Mouse (Mus musculus) heart, embryonic 13.5 days (tissue): ENCODE measurements around the gene Itgb4. TPM values are rescaled to one million over a fixed set of nuclear protein-coding genes. Genes with fewer than 3 reads are reported as not detected.

Experiments
- ATAC-seq: fragments of 200-750 bp; cut with Nextera tagmentation; 2 replicates; pipeline ENCODE4 v1.8.0; 2017; ENCODE audit warnings: moderate TSS enrichment; ENCODE audit not compliant: insufficient number of reproducible peaks, low FRiP score, low TSS enrichment; ENCODE audit errors: extremely low read depth
- H3K27ac ChIP-seq: fragments of 300-500 bp; sonication (generic); replicated peaks from 2 replicates; pipeline ENCODE4 v1.5.1; 2015; ENCODE audit warnings: moderate library complexity, mild to moderate bottlenecking, inconsistent platforms
- H3K27me3 ChIP-seq: fragments of 300-500 bp; sonication (generic); replicated peaks from 2 replicates; pipeline ENCODE4 v1.6.1; 2015; ENCODE audit warnings: mild to moderate bottlenecking, inconsistent platforms
- H3K36me3 ChIP-seq: fragments of 300-500 bp; sonication (generic); 2 replicates; pipeline ENCODE4 v1.6.1; 2015; ENCODE audit warnings: mild to moderate bottlenecking, inconsistent platforms
- H3K4me1 ChIP-seq: fragments of 300-500 bp; sonication (generic); 2 replicates; pipeline ENCODE4 v1.6.1; 2015; ENCODE audit warnings: inconsistent platforms
- H3K4me2 ChIP-seq: fragments of 300-500 bp; sonication (generic); 2 replicates; pipeline ENCODE4 v1.6.1; 2015; ENCODE audit warnings: inconsistent platforms, mild to moderate bottlenecking, moderate library complexity
- H3K4me3 ChIP-seq: fragments of 300-500 bp; sonication (generic); 2 replicates; pipeline ENCODE4 v1.5.1; 2015; ENCODE audit warnings: moderate library complexity, mild to moderate bottlenecking, inconsistent platforms
- H3K9ac ChIP-seq: fragments of 300-500 bp; sonication (generic); 2 replicates; pipeline ENCODE4 v1.6.1; 2015; ENCODE audit warnings: inconsistent platforms, mild to moderate bottlenecking, moderate library complexity
- H3K9me3 ChIP-seq: fragments of 300-500 bp; sonication (generic); 2 replicates; pipeline ENCODE4 v1.6.1; 2016; ENCODE audit warnings: inconsistent platforms
- WGBS: fragments of 180-500 bp; shearing (Covaris S2); methylation state at CpG from one replicate; pipeline ENCODE4 v1.1.7; 2015; ENCODE audit warnings: mixed read lengths; 5-methylcytosine and 5-hydroxymethylcytosine counted together
- polyA plus RNA-seq: library from polyadenylated mRNA; unstranded; fragments of >200 nt; fragmentation: Nextera tagmentation; extraction: Ambion mirVana; gene quantifications from 2 replicates; pipeline ENCODE4 v1.2.1, GENCODE M21; 2015

Itgb4 gene
- polyA plus RNA-seq, 1 experiment from 2014 or later, result 1.1 TPM

- no peak for ATAC-seq
- no peak overlapping the region for H3K9ac ChIP-seq
- H3K4me3 ChIP-seq, result no peak overlapping the region
- peaks cover 6% of the 10 kb centered on the region; the same call in 1 of the 2 replicates for H3K9me3 ChIP-seq
- H3K27ac ChIP-seq, result no peak overlapping the region
- no peak overlapping the region for H3K4me2 ChIP-seq
- no peaks in the 10 kb centered on the region for H3K36me3 ChIP-seq
- peaks cover 29% of the 10 kb centered on the region for H3K27me3 ChIP-seq
- peaks cover 13% of the 10 kb centered on the region for H3K4me1 ChIP-seq
- 49% methylated on average over 10 of the region's 10 CpGs for WGBS
Observed at GRCm38 (mm10) chr11:116000607-116001006, 26.1 kb downstream of the Itgb4 start.

DNA sequence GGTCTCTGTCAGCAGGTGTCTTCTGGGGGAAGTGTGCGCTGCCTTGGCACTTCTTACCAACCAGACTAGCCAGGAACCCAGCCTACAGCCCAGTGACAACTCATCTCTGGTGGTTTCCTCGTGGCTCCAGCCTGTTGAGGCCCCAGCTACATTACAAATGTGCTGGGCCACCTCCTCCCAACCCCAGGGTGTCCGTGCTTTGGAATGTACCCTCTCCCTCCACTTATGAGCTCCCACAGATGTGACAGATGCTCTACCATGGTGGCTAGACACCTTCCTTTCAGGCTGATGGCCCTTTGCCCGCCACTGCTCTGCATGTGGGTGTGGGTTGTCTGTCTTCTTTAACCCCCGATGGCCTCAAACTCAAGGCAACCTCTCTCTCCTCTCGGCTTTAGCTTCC lies 27.2 kb downstream of the Itgb4 start:
- no peak for ATAC-seq
- H3K4me2 ChIP-seq, result no peak overlapping the region
- WGBS, result 59% methylated on average over 6 of the region's 6 CpGs
- 0 out of 2 replicates have a peak, but pooled peaks cover 5% of the 10 kb centered on the region for H3K36me3 ChIP-seq
- peaks cover 6% of the 10 kb centered on the region; the same call in 1 of the 2 replicates for H3K9me3 ChIP-seq
- peaks cover 29% of the 10 kb centered on the region for H3K27me3 ChIP-seq
- H3K4me3 ChIP-seq, result no peak overlapping the region
- no peak overlapping the region for H3K27ac ChIP-seq
- H3K4me1 ChIP-seq, result peaks cover 17% of the 10 kb centered on the region
- H3K9ac ChIP-seq, result no peak overlapping the region

DNA sequence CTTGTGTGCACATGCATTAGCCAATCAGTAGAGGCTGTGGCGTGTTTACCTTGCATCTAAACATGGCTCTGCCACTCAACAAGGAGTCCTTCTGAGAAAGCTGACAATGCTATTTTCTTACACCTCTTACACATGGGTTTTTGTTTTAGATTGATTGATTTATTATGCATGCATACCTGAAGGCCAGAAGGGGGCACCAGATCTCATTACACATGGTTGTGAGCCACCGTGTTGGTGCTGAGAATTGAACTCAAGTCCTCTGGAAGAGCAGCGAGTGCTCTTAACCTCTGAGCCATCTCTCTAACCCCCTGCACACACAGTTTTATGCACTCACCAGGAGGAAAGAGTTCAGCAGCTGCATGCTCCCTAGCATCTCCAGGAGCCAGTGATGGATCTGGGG lies 28.4 kb downstream of the Itgb4 start:
- H3K4me1 ChIP-seq, result peaks cover 17% of the 10 kb centered on the region
- H3K9me3 ChIP-seq, result peaks cover 6% of the 10 kb centered on the region; the same call in 1 of the 2 replicates
- peaks cover 15% of the 10 kb centered on the region for H3K36me3 ChIP-seq
- H3K9ac ChIP-seq, result no peak overlapping the region
- H3K27ac ChIP-seq, result no peak overlapping the region
- no peak for ATAC-seq
- no peak overlapping the region for H3K4me2 ChIP-seq
- no peak overlapping the region for H3K4me3 ChIP-seq
- WGBS, result 78% methylated on average over 3 of the region's 3 CpGs
- H3K27me3 ChIP-seq, result peaks cover 26% of the 10 kb centered on the region

DNA sequence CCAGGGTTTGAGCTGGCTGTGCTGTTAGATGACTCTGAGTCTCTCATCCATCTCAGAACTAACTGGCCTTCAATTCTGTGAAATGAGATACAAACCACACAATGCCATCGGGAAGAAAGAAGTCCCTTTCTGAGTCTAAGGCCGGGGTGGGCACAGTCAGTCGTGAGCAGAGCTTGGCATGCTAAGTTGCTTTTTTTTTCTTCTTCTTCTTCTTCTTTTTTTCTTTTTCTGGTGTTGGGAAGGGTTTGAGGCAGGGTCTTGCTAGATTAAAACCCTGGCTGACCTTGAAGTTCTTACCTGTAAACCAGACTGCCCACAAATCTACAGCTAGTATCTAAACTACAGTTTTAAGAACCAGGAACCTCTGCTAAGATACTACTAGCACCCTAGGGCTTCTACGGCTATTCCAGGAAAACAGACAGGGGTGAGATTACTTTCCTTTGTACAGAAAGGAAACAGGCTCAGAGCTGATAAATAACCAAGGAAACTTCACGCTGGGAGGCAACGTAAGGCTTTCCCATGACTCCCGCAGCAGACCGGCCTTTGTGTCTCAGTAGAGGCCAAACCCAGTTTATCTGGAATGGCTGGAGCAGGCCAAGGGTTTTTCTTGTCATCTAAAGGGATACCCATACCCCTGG lies 29.8 kb downstream of the Itgb4 start:
- 31% methylated on average over 8 of the region's 8 CpGs for WGBS
- H3K4me3 ChIP-seq, result peak overlapping the region; percentile 44
- peak overlapping the region; percentile 83 for H3K27ac ChIP-seq

GRCm38 (mm10) chr11:116004840-116005700 lies 30.6 kb downstream of the Itgb4 start:
- peak; percentile 66 for ATAC-seq
- H3K4me2 ChIP-seq, result peak overlapping the region; percentile 72
- peaks cover 37% of the 10 kb centered on the region for H3K36me3 ChIP-seq
- peak overlapping the region; percentile 80 for H3K9ac ChIP-seq
- H3K27ac ChIP-seq, result peak overlapping the region; percentile 83
- peak overlapping the region; percentile 44 for H3K4me3 ChIP-seq
- H3K4me1 ChIP-seq, result peaks cover 15% of the 10 kb centered on the region
- 5% methylated on average over 54 of the region's 54 CpGs for WGBS
- peaks cover 14% of the 10 kb centered on the region for H3K27me3 ChIP-seq
- peaks cover 6% of the 10 kb centered on the region; the same call in 1 of the 2 replicates for H3K9me3 ChIP-seq

More for the DNA sequence above, 29.8 kb downstream of the Itgb4 start:
- Histone ChIP-seq H3K9me3 (peaks cover 6% of the 10 kb centered on the region; the same call in 1 of the 2 replicates), H3K9ac (peak overlapping the region; percentile 80), H3K27me3 (peaks cover 19% of the 10 kb centered on the region), H3K4me1 (peaks cover 17% of the 10 kb centered on the region), H3K4me2 (peak overlapping the region; percentile 72), H3K36me3 (peaks cover 29% of the 10 kb centered on the region)
- ATAC-seq, result no peak

GRCm38 (mm10) chr11:116005701-116006419 lies 31.4 kb downstream of the Itgb4 start:
- Histone ChIP-seq H3K27ac (peak overlapping the region; percentile 83), H3K4me1 (peaks cover 19% of the 10 kb centered on the region), H3K36me3 (peaks cover 45% of the 10 kb centered on the region), H3K9ac (peak overlapping the region; percentile 80), H3K9me3 (peaks cover 6% of the 10 kb centered on the region; the same call in 1 of the 2 replicates), H3K4me2 (peak overlapping the region; percentile 72), H3K4me3 (peak overlapping the region; percentile 44), H3K27me3 (peaks cover 8% of the 10 kb centered on the region)
- WGBS, result 68% methylated on average over 9 of the region's 9 CpGs
- ATAC-seq, result no peak

GRCm38 (mm10) chr11:116007095-116007850 lies 32.8 kb downstream of the Itgb4 start:
- Histone ChIP-seq H3K36me3 (peaks cover 48% of the 10 kb centered on the region), H3K4me3 (no peak overlapping the region), H3K4me1 (peaks cover 32% of the 10 kb centered on the region), H3K9me3 (peaks cover 6% of the 10 kb centered on the region; the same call in 1 of the 2 replicates), H3K27ac (no peak overlapping the region), H3K27me3 (no peaks in the 10 kb centered on the region), H3K4me2 (no peak overlapping the region), H3K9ac (no peak overlapping the region)
- no peak for ATAC-seq
- WGBS, result 81% methylated on average over 28 of the region's 28 CpGs

DNA sequence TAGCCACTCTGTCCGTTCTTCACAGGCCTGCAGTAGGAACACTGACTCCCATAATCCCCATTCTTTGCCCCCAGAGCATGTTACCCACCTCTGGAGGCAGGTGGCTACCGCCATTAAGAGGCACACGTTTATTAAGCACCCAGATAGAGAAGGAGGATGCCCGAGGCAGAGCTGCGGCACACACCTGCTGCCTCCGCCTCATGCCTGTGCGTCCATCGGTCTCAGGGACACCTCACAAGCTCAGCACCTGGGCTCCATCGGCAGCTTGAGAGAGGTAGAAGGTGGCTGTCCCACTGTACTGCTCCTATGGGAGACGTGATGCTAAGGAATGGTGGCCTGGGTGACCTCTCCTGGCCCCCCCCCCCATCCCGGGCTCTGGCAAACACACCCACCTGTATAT lies 33.9 kb downstream of the Itgb4 start:
- no peak overlapping the region for H3K4me3 ChIP-seq
- 87% methylated on average over 11 of the region's 11 CpGs for WGBS
- H3K27ac ChIP-seq, result no peak overlapping the region
- no peak overlapping the region for H3K4me2 ChIP-seq
- ATAC-seq, result no peak
- peaks cover 48% of the 10 kb centered on the region for H3K36me3 ChIP-seq
- H3K27me3 ChIP-seq, result no peaks in the 10 kb centered on the region
- H3K4me1 ChIP-seq, result peaks cover 39% of the 10 kb centered on the region
- 0 out of 2 replicates have a peak, but pooled peaks cover under 1% of the 10 kb centered on the region for H3K9me3 ChIP-seq
- H3K9ac ChIP-seq, result no peak overlapping the region

DNA sequence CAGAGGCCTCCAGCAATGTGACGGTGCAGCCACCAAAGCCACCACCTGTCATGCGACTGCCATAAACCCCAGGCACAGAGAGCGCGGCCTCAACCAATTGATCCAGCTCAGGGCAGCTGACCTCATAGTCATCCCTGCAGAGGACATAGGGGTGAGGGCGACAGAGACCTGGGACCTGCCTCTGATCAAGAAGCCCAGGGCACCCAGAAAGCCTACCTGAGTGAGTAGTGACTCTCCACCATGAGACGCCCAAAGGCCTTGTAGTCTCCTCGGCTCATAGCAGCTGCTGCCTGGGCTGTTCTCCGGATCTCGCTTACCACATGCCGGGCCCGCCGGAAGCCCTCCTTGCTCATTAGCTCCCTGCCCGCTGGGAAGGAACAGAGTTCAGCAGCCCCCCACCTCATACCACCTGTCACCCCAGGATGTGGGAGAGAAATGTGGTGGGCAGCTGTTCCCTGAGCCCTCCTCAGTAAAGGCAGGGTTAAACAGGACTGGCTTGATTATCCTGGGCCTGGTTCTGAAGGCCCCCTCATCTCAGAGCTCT lies 34.4 kb downstream of the Itgb4 start:
- no peaks in the 10 kb centered on the region for H3K9me3 ChIP-seq
- WGBS, result 93% methylated on average over 13 of the region's 13 CpGs
- H3K9ac ChIP-seq, result no peak overlapping the region
- H3K4me2 ChIP-seq, result no peak overlapping the region
- H3K27me3 ChIP-seq, result no peaks in the 10 kb centered on the region
- H3K36me3 ChIP-seq, result peaks cover 48% of the 10 kb centered on the region
- no peak overlapping the region for H3K27ac ChIP-seq
- no peak for ATAC-seq
- peaks cover 39% of the 10 kb centered on the region for H3K4me1 ChIP-seq
- no peak overlapping the region for H3K4me3 ChIP-seq

- Histone ChIP-seq H3K4me2 (no peak overlapping the region), H3K36me3 (peaks cover 48% of the 10 kb centered on the region), H3K4me1 (peaks cover 35% of the 10 kb centered on the region), H3K27ac (no peak overlapping the region), H3K4me3 (no peak overlapping the region), H3K9me3 (no peaks in the 10 kb centered on the region), H3K27me3 (no peaks in the 10 kb centered on the region), H3K9ac (no peak overlapping the region)
- no peak for ATAC-seq
- WGBS, result 92% methylated on average over 11 of the region's 11 CpGs
Observed at GRCm38 (mm10) chr11:116009661-116010060, 35.2 kb downstream of the Itgb4 start.
